Mouse (Mus musculus) subcutaneous adipose tissue, adult 2 months (tissue): ENCODE measurements around the gene Gm20870. TPM values are rescaled to one million over a fixed set of nuclear protein-coding genes. Genes with fewer than 3 reads are reported as not detected.

ENCODE experiments used
- polyA plus RNA-seq: library from polyadenylated mRNA; depleted of rRNA; stranded (reverse); fragments of >200 nt; gene quantifications from 2 replicates; pipeline ENCODE4 v1.2.3, GENCODE M21; 2012; ENCODE audit warnings: low replicate concordance; rRNA removed

Gm20870 gene
- not detected in 2 replicates for polyA plus RNA-seq

DNA sequence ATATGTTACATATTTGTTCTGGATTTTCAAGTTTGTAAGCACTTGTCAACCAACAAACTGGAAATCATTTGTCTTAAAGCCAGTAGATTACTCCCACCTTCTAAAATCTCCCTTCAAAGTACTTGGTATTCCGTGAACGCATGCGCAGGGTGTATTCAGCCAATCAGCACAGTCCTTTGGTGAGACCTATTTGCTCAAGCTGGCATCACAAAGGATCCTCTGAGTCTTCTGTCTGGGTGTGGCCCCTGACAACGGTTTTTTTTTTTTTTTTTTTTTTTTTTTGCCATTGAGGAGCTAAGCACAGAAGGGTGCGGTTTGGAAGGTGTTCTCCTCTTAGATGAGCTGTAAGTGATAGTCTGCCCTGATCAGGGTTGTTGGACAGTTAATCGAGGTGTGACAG, at the start of gene Gm20870:
TSS of gene Gm20870 (plus strand) at position 301 of the 400 bp plus-strand sequence.

Other genes with a start within 250 kb of the Gm20870 start
- gene Gm20869, start 222.6 kb upstream of the Gm20870 start, polyA plus RNA-seq = not detected in 2 replicates